Mouse (Mus musculus): ENCODE results near the gene Mars.

DNA sequence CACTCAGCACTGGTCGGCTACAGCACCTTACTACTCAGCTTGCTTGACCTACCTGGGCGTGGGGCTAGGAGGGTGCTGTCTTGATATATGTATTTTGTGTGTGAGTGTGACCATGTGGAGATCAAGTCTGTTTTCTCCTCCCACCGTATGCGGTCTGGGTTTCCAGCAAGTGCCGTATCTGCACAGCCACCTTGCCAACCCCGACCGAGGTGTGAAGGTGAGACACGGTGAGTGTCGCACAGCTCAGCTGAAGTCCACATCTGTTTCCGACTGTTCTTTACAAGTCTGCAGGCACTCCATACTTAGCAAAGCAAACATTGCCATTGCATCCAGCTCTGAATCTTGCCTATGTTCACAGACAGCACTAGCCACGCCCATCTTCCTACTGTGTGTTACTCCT, 8.4 kb downstream of the Mars start:
- TF ChIP-seq GATA1 (IDR thresholded peaks at IDR 0.05; ENCODE audit: borderline replicate concordance, low read length) (no peak), FLI1 (IDR thresholded peaks at IDR 0.05; ENCODE audit: low read length) (no peak)

Data from megakaryocyte, embryonic 14.5 days (primary cell).